Mouse (Mus musculus) Patski (cell line): ENCODE data around the gene 2610042L04Rik. TPM values are rescaled to one million over a fixed set of nuclear protein-coding genes. Genes with fewer than 3 reads are reported as not detected.

ENCODE experiments used
- polyA plus RNA-seq: library from polyadenylated mRNA; unstranded; gene quantifications from one replicate; pipeline ENCODE4 v1.2.3, GENCODE M21; 2021

Gene 2610042L04Rik
- polyA plus RNA-seq, 1 experiment from 2014 or later: not detected

Other genes with a start within 250 kb of the 2610042L04Rik start
- not detected for gene Gm8108, start 224.2 kb upstream of the 2610042L04Rik start, polyA plus RNA-seq
- not detected for gene Gm3127, start 169.7 kb upstream of the 2610042L04Rik start, polyA plus RNA-seq
- 0.05 TPM for gene Gm2974, start 152.2 kb upstream of the 2610042L04Rik start, polyA plus RNA-seq
- not detected for gene Gm3138, start 85.1 kb upstream of the 2610042L04Rik start, polyA plus RNA-seq
- gene Gm3149, start 17.5 kb upstream of the 2610042L04Rik start, polyA plus RNA-seq: not detected
- gene Gm3159, start 62.8 kb downstream of the 2610042L04Rik start, polyA plus RNA-seq: not detected
- not detected for gene Gm3164, start 80.7 kb downstream of the 2610042L04Rik start, polyA plus RNA-seq
- not detected for gene Gm3173, start 96.2 kb downstream of the 2610042L04Rik start, polyA plus RNA-seq
- not detected for gene Gm3182, start 147.0 kb downstream of the 2610042L04Rik start, polyA plus RNA-seq
- gene Gm3047, start 220.6 kb downstream of the 2610042L04Rik start, polyA plus RNA-seq: not detected